Mouse (Mus musculus) kidney, postnatal 0 days (tissue): Measurements from ENCODE around the gene Gm5901. TPM values are rescaled to one million over a fixed set of nuclear protein-coding genes. Genes with fewer than 3 reads are reported as not detected.

Source experiments
- ATAC-seq: fragments of 200-750 bp; cut with Nextera tagmentation; replicated peaks from 2 replicates; pipeline ENCODE4 v1.8.0; 2017; ENCODE audit warnings: low read depth, moderate number of reproducible peaks, moderate TSS enrichment, moderate library complexity; ENCODE audit not compliant: low FRiP score
- DNase-seq: peaks from one replicate; pipeline ENCODE4 v3.0.0-alpha.2; 2016; ENCODE audit warnings: low spot score
- H3K27ac ChIP-seq: fragments of 300-500 bp; sonication (generic); 2 replicates; pipeline ENCODE4 v1.5.1; 2014; ENCODE audit warnings: mild to moderate bottlenecking
- H3K27me3 ChIP-seq: fragments of 300-500 bp; sonication (generic); 2 replicates; pipeline ENCODE4 v1.6.1; 2014; ENCODE audit warnings: low read length, mixed read lengths; ENCODE audit not compliant: insufficient read depth
- H3K36me3 ChIP-seq: fragments of 300-500 bp; sonication (generic); 2 replicates; pipeline ENCODE4 v1.6.1; 2014; ENCODE audit warnings: low read length, mixed read lengths; ENCODE audit not compliant: insufficient read depth
- H3K4me1 ChIP-seq: fragments of 300-500 bp; sonication (generic); replicated peaks from 2 replicates; pipeline ENCODE4 v1.6.1; 2014; ENCODE audit warnings: antibody characterized with exemption, low read length, mixed read lengths; ENCODE audit not compliant: insufficient read depth
- H3K4me2 ChIP-seq: fragments of 300-500 bp; sonication (generic); 2 replicates; pipeline ENCODE4 v1.6.1; 2014; ENCODE audit warnings: mild to moderate bottlenecking, low read length, moderate library complexity, mixed read lengths
- H3K4me3 ChIP-seq: fragments of 300-500 bp; sonication (generic); replicated peaks from 2 replicates; pipeline ENCODE4 v1.5.1; 2014; ENCODE audit warnings: low read depth, low read length
- H3K9ac ChIP-seq: fragments of 300-500 bp; sonication (generic); 2 replicates; pipeline ENCODE4 v1.6.1; 2014; ENCODE audit warnings: low read depth, low read length
- H3K9me3 ChIP-seq: fragments of 300-500 bp; sonication (generic); replicated peaks from 2 replicates; pipeline ENCODE4 v1.6.1; 2016; ENCODE audit warnings: low read length, inconsistent platforms, mixed read lengths
- CTCF ChIP-seq: IDR thresholded peaks from 2 replicates; pipeline ENCODE4 v1.5.1; 2016; ENCODE audit warnings: antibody characterized with exemption, low read depth, mild to moderate bottlenecking, moderate library complexity
- WGBS: fragments of 180-500 bp; shearing (Covaris S2); extraction: QIAGEN DNeasy Blood & Tissue Kit; methylation state at CpG from one replicate; pipeline ENCODE4 v1.1.7; 2014; 5-methylcytosine and 5-hydroxymethylcytosine counted together
- polyA plus RNA-seq: library from polyadenylated mRNA; unstranded; fragments of >200 nt; fragmentation: Nextera tagmentation; extraction: Ambion mirVana; gene quantifications from 2 replicates; pipeline ENCODE4 v1.2.1, GENCODE M21; 2015

Gm5901 gene
- polyA plus RNA-seq, 1 experiment from 2014 or later: not detected

DNA sequence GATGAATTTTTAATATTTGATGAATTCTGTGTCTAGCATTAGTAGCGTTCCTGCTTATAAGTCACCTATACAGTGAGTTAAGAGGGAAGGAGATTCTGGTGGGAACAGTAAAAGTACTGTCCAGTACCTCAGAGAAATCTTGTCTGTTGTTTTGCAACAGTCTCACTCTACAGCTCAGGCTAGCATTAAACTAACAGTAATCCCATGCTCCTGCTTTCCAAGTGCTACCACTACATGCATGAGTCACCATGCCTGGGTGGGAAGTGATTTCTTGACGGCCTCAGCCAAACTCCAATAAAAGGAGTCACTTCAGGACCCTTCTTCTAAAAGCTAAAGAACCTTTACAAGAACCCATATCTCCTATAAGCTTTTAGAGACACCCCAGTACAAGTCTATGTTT is 13.1 kb upstream of the Gm5901 start:
- no peak for TF ChIP-seq CTCF
- WGBS: 68% methylated on average over 2 of the region's 2 CpGs
- Histone ChIP-seq H3K4me2 (no peak overlapping the region), H3K36me3 (no peaks in the 10 kb centered on the region), H3K4me1 (no peaks in the 10 kb centered on the region), H3K9ac (no peak overlapping the region), H3K27me3 (no peaks in the 10 kb centered on the region), H3K9me3 (no peaks in the 10 kb centered on the region), H3K27ac (no peak overlapping the region), H3K4me3 (no peak overlapping the region)
- ATAC-seq (no peak), DNase-seq (no peak)

DNA sequence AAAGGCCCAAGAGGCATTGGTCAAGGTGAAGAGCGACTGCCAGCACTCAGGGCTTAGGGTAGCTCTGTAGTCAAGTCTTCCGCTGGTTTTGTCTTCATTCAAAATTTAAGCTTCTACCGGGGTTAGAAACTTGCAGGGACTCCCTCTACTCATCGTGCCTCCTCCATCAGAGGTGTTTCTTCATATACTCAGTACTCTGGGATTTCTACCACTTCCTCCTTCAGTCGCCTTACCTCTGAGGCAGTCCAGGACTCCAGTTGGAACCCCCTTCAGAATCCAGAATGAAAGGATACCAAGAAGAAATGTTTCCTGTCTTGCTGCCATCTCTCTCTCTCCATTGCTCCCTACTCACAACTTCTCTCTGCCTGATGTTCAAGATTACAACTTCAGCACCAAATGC is 7.6 kb upstream of the Gm5901 start:
- DNase-seq: no peak
- no peaks in the 10 kb centered on the region for H3K4me1 ChIP-seq
- H3K4me3 ChIP-seq: no peak overlapping the region
- no peak for ATAC-seq
- 82% methylated on average over 5 of the region's 5 CpGs for WGBS
- no peak overlapping the region for H3K9ac ChIP-seq
- H3K27ac ChIP-seq: no peak overlapping the region
- H3K9me3 ChIP-seq: no peaks in the 10 kb centered on the region
- no peak for TF ChIP-seq CTCF
- H3K36me3 ChIP-seq: no peaks in the 10 kb centered on the region
- no peak overlapping the region for H3K4me2 ChIP-seq
- H3K27me3 ChIP-seq: no peaks in the 10 kb centered on the region

DNA sequence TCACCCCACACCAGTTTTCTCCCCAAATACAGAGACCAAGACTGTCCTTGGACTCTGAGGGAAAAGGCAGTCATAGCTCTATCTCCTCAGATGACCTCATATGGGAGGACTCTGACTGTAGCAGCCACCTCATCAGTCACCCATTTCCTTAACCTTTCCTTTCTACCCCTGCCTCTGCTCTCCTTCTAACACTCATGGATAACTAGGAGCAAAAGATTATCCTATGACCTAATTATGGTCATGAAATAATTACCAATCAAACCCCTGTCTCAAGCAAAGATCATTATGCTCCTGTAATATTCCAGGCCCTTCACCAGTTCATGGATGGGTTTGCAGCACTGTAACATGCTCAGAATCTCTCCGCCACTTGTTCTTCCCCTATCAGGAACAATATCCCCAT is 6.9 kb upstream of the Gm5901 start, which contains the start of gene Olfr692:
Olfr692 (plus strand) TSS at position 301 of the 400 bp plus-strand sequence.
- 92% methylated on average over 1 of the region's 1 CpGs for WGBS
- ATAC-seq: no peak

DNA sequence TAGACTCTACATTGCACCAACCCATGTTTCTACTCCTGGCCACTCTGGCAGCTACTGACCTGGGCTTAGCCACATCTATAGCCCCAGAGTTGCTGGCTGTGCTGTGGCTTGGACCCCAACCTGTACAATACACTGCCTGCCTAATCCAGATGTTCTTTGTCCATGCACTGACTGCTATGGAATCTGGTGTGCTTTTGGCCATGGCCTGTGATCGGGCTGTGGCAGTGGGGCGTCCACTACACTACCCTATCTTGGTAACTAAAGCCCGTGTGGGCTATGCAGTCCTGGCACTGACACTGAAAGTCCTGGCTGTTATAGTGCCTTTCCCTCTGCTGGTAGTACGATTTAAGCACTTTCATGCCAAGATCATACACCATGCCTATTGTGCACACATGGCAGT is 6.3 kb upstream of the Gm5901 start:
- Histone ChIP-seq H3K27me3 (no peaks in the 10 kb centered on the region), H3K9ac (no peak overlapping the region), H3K27ac (no peak overlapping the region), H3K4me2 (no peak overlapping the region), H3K4me3 (no peak overlapping the region), H3K4me1 (no peaks in the 10 kb centered on the region), H3K9me3 (no peaks in the 10 kb centered on the region), H3K36me3 (0 out of 2 replicates have a peak, but pooled peaks cover 3% of the 10 kb centered on the region)
- 97% methylated on average over 4 of the region's 4 CpGs for WGBS
- no peak for DNase-seq
- no peak for TF ChIP-seq CTCF
- ATAC-seq: no peak

More for the DNA sequence above, 6.9 kb upstream of the Gm5901 start, which contains the start of gene Olfr692:
- Histone ChIP-seq H3K9ac (no peak within 1 kb of the TSS), H3K27ac (no peak within 1 kb of the TSS), H3K36me3 (0 out of 2 replicates have a peak, but pooled peaks cover 3% of the 10 kb centered on the region), H3K4me2 (no peak within 1 kb of the TSS), H3K4me3 (no peak within 1 kb of the TSS), H3K9me3 (no peaks in the 10 kb centered on the region), H3K4me1 (no peaks in the 10 kb centered on the region), H3K27me3 (no peaks in the 10 kb centered on the region)
- no peak for DNase-seq
- TF ChIP-seq CTCF: no peak

DNA sequence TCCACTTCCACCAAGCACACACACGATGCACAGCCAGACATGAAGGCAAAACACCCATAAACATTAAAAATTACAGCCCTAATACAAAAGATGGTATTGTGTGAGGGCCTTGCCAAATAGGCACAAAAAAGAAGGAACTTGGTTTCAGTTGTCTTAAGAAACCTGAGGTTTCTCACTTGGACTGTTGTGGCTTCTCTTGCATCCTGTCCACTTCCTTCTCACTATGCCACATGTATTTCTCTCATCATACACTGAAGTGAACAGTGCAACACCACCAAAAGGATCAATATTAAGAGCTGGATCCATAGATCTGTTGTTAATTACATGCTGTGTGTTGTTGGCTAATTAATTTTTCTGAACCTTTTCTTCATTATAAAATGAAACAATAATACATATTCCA is 1.9 kb upstream of the Gm5901 start:
- no peak for TF ChIP-seq CTCF
- H3K4me3 ChIP-seq: no peak overlapping the region
- no peak for DNase-seq
- WGBS: 79% methylated on average over 1 of the region's 1 CpGs
- no peaks in the 10 kb centered on the region for H3K9me3 ChIP-seq
- no peak overlapping the region for H3K27ac ChIP-seq
- H3K9ac ChIP-seq: no peak overlapping the region
- ATAC-seq: no peak
- no peaks in the 10 kb centered on the region for H3K4me1 ChIP-seq
- H3K27me3 ChIP-seq: no peaks in the 10 kb centered on the region
- no peak overlapping the region for H3K4me2 ChIP-seq
- 0 out of 2 replicates have a peak, but pooled peaks cover 8% of the 10 kb centered on the region for H3K36me3 ChIP-seq

DNA sequence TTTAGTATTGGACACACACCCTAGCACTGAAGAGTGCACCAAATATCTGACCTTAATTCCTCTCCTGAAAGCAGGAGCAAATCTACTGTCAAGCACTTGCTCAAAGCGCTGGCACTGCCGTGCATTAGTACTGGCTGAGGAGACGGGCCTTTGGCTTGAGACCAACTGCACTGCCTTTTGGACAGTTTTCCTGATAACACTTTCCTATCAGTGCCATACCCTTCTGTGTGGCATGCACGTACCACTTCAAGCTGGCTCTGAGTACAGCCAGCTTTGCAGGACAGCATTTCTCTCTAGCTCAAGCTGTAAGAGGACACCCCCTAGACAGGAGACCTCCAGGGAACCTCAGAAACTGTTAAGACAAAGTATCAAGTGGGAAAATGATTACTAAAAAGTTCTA is 1.3 kb upstream of the Gm5901 start:
- H3K4me3 ChIP-seq: no peak overlapping the region
- 83% methylated on average over 4 of the region's 4 CpGs for WGBS
- no peak for DNase-seq
- no peak overlapping the region for H3K9ac ChIP-seq
- no peaks in the 10 kb centered on the region for H3K4me1 ChIP-seq
- no peak overlapping the region for H3K27ac ChIP-seq
- no peaks in the 10 kb centered on the region for H3K27me3 ChIP-seq
- no peak for TF ChIP-seq CTCF
- H3K36me3 ChIP-seq: peaks cover 11% of the 10 kb centered on the region
- H3K9me3 ChIP-seq: no peaks in the 10 kb centered on the region
- ATAC-seq: no peak
- H3K4me2 ChIP-seq: no peak overlapping the region

DNA sequence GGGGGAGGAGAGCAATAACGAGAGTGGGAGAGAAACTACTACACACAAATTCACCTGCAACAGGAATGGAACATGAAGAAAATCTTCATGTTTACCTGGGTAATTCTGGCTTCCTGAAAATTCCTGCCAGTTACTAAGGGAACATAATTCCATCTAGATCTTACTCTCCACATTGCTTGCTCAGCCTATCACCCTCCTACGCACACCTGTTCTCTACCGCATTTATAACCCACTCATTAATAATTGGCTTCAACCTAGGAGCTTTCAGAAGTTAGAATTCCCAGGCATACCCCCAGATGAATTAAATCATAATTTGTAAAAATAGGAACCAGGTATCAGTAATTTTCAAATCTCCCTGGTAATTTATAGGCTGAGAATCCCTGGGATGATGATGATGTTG is 862 bp upstream of the Gm5901 start:
- H3K4me1 ChIP-seq: no peaks in the 10 kb centered on the region
- no peak for TF ChIP-seq CTCF

More for the DNA sequence above, 862 bp upstream of the Gm5901 start:
- no peaks in the 10 kb centered on the region for H3K27me3 ChIP-seq
- H3K36me3 ChIP-seq: peaks cover 16% of the 10 kb centered on the region
- ATAC-seq (no peak), DNase-seq (no peak)
- H3K9me3 ChIP-seq: no peaks in the 10 kb centered on the region
- WGBS: 86% methylated on average over 3 of the region's 3 CpGs
- H3K4me3 ChIP-seq: no peak overlapping the region
- no peak overlapping the region for H3K9ac ChIP-seq
- H3K27ac ChIP-seq: no peak overlapping the region
- no peak overlapping the region for H3K4me2 ChIP-seq
